Comparison of ENCODE assay signal across 9 mouse cellular contexts in the genomic region with DNA sequence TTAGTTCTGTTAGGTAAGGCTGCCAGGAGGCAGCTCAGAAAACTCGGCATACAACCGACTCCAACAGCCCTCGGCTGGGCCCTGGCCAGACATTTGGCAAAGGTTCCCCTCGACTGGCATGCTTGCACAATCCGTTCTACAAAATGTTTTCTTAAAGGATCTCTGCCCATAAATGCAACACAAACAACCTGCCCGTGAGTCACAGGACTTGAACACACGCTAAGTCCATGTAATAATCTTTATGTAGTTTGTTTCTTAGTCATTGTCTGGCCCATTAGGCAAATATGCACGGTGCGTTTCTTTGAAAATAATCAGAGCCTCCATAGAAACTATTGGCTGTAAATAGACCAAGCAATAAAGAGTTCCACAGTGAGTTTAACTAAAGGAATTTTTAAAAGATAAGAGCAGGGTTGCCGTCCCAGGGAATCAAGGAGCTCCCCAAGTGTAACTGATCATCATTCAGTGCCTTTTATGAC. TPM values are rescaled to one million over a fixed set of nuclear protein-coding genes. Genes with fewer than 3 reads are reported as not detected.
DNase-seq lines count a peak whose midpoint lies in the region; ATAC-seq lines count a peak whose summit lies in the region.
"Had no signal": no experiment of that assay in that cellular context is flagged by ENCODE, and none has a peak within 500 bp of the region (broad histone marks: within the 10 kb centered on the region; RNA-seq: fewer than 3 reads in every experiment).

No protein-coding gene starts in this region.

- no peak for ATAC-seq in heart, embryonic 16.5 days (replicated peaks; ENCODE audit: extremely low read depth, insufficient read depth, low FRiP score)
- ATAC-seq in lung, embryonic 16.5 days (ENCODE audit: low read depth) = peak; percentile 47; the same call in 1 of the 2 replicates

- H3K4me2 ChIP-seq in heart, embryonic 16.5 days (ENCODE audit: low read depth, low read length) = 0 out of 2 replicates have a peak overlapping the region, but pooled peaks have one; percentile 1
- no peak overlapping the region for H3K4me2 ChIP-seq in lung, embryonic 16.5 days (ENCODE audit: low read depth, low read length)

- H3K9me3 ChIP-seq in heart, embryonic 16.5 days (replicated peaks; ENCODE audit: control insufficient read depth, low read length) = no peaks in the 10 kb centered on the region
- no peaks in the 10 kb centered on the region for H3K9me3 ChIP-seq in lung, embryonic 16.5 days (ENCODE audit: control insufficient read depth, low read length)
- no peaks in the 10 kb centered on the region for H3K9me3 ChIP-seq in midbrain, embryonic 10.5 days (replicated peaks)

- H3K27ac ChIP-seq in heart, embryonic 16.5 days (ENCODE audit: low read length) = no peak overlapping the region
- peak overlapping the region; percentile 45 for H3K27ac ChIP-seq in lung, embryonic 16.5 days (ENCODE audit: low read length)
- no peak overlapping the region for H3K27ac ChIP-seq in midbrain, embryonic 10.5 days (replicated peaks)

- H3K27me3 ChIP-seq in heart, embryonic 16.5 days (ENCODE audit: control insufficient read depth, insufficient read depth, low read length) = no peaks in the 10 kb centered on the region
- no peaks in the 10 kb centered on the region for H3K27me3 ChIP-seq in lung, embryonic 16.5 days (ENCODE audit: control insufficient read depth, insufficient read depth, low read depth, low read length)
- H3K27me3 ChIP-seq in midbrain, embryonic 10.5 days (ENCODE audit: low read depth, poor library complexity, severe bottlenecking) = no peaks in the 10 kb centered on the region

- H3K4me3 ChIP-seq in heart, embryonic 16.5 days (ENCODE audit: low read length) = no peak overlapping the region
- no peak overlapping the region for H3K4me3 ChIP-seq in lung, embryonic 16.5 days (ENCODE audit: low read length)
- H3K4me3 ChIP-seq in midbrain, embryonic 10.5 days = no peak overlapping the region

- intact Hi-C loops in left cerebral cortex, postnatal 10 days (cut with DNase I) = no loop called here

- DNase-seq in left cerebral cortex, postnatal 10 days (ENCODE audit: extremely low spot score in 1 of 2, low spot score in 2 of 2) = peak; percentile 11 to 24
- no peak for DNase-seq in left cerebral cortex, adult 18-20 months (ENCODE audit: low spot score in 2 of 2)
- DNase-seq in adrenal gland, postnatal 4 days (ENCODE audit: low spot score in 2 of 2) = peak; percentile 5 to 15
- DNase-seq in spleen, postnatal 4 days (ENCODE audit: low spot score in 2 of 2) = no peak
- DNase-seq in midbrain, embryonic 10.5 days (ENCODE audit: low spot score) = no peak
- no peak for DNase-seq in left cerebral cortex, adult 8-10 months (ENCODE audit: low spot score in 2 of 2)

- WGBS in heart, embryonic 16.5 days = 33% methylated on average over 10 of the region's 10 CpGs
- WGBS in lung, embryonic 16.5 days = 32% methylated on average over 10 of the region's 10 CpGs
- WGBS in midbrain, embryonic 10.5 days = 81% methylated on average over 10 of the region's 10 CpGs

- no peaks in the 10 kb centered on the region; the same call in 1 of the 2 replicates for H3K4me1 ChIP-seq in heart, embryonic 16.5 days (ENCODE audit: control insufficient read depth, insufficient read depth, low read length)
- H3K4me1 ChIP-seq in lung, embryonic 16.5 days (replicated peaks; ENCODE audit: control insufficient read depth, insufficient read depth, low read length) = peaks cover 6% of the 10 kb centered on the region
- H3K4me1 ChIP-seq in midbrain, embryonic 10.5 days = no peaks in the 10 kb centered on the region

- no peak overlapping the region for H3K9ac ChIP-seq in heart, embryonic 16.5 days (ENCODE audit: low read length)
- H3K9ac ChIP-seq in lung, embryonic 16.5 days (ENCODE audit: low read length) = no peak overlapping the region

- no peaks in the 10 kb centered on the region for H3K36me3 ChIP-seq in heart, embryonic 16.5 days (ENCODE audit: control insufficient read depth, insufficient read depth)
- H3K36me3 ChIP-seq in lung, embryonic 16.5 days (ENCODE audit: control insufficient read depth, insufficient read depth, low read length) = no peaks in the 10 kb centered on the region
- no peaks in the 10 kb centered on the region for H3K36me3 ChIP-seq in midbrain, embryonic 10.5 days

RNA-seq across cellular contexts. Expression of a gene that starts 37.5 kb away (rescaled TPM):
- 1 to 10 TPM; 3.5 to 3.7 TPM for total RNA-seq in left cerebral cortex, postnatal 10 days (2021)
- 1 to 10 TPM; 2.2 to 2.3 TPM for total RNA-seq in left cerebral cortex, adult 18-20 months (2021)
- 1 to 10 TPM in 1 of 2 experiments, under 1 TPM in 1; 0.76 to 1.6 TPM for total RNA-seq in adrenal gland, postnatal 4 days (2021)
- 0.09 and 0.14 TPM in 2 replicates for polyA plus RNA-seq in heart, embryonic 16.5 days (2015; fragmentation: Nextera tagmentation; extraction: Ambion mirVana)
- 0.79 and 0.88 TPM in 2 replicates for polyA plus RNA-seq in lung, embryonic 16.5 days (2015; fragmentation: Nextera tagmentation; extraction: Ambion mirVana)
- polyA plus RNA-seq in midbrain, embryonic 10.5 days (2016; fragmentation: Nextera tagmentation; extraction: Ambion mirVana) = 0.70 and 1.5 TPM in 2 replicates
- 1 to 10 TPM; 2.3 to 2.8 (median 2.6) TPM for total RNA-seq in left cerebral cortex, adult 8-10 months (2022)
- total RNA-seq: hematopoietic stem cell, adult 5-6 weeks had no signal

RNA-seq across cellular contexts. Expression of a gene that starts 40.7 kb away (rescaled TPM):
- total RNA-seq in left cerebral cortex, postnatal 10 days (2021) = 1 to 10 TPM; 1.2 to 1.3 TPM
- total RNA-seq in left cerebral cortex, adult 18-20 months (2021) = under 1 TPM; 0.30 to 0.53 TPM
- total RNA-seq in adrenal gland, postnatal 4 days (2021) = under 1 TPM; 0.11 to 0.28 TPM
- not detected in 2 replicates for polyA plus RNA-seq in heart, embryonic 16.5 days (2015; fragmentation: Nextera tagmentation; extraction: Ambion mirVana)
- not detected in 2 replicates for polyA plus RNA-seq in lung, embryonic 16.5 days (2015; fragmentation: Nextera tagmentation; extraction: Ambion mirVana)
- polyA plus RNA-seq in midbrain, embryonic 10.5 days (2016; fragmentation: Nextera tagmentation; extraction: Ambion mirVana) = not detected in 2 replicates
- under 1 TPM; 0.28 to 0.40 (median 0.35) TPM for total RNA-seq in left cerebral cortex, adult 8-10 months (2022)

Comparison
In these comparisons a context has a peak if more than half of its experiments do, and no peak if none do; other contexts are left out.
1. DNase-seq: peak in left cerebral cortex, postnatal 10 days (2 of 2) and adrenal gland, postnatal 4 days (2 of 2); none in left cerebral cortex, adult 18-20 months (0 of 2), spleen, postnatal 4 days (0 of 2), midbrain, embryonic 10.5 days (single experiment) and left cerebral cortex, adult 8-10 months (0 of 2).